Mouse (Mus musculus) intestine, postnatal 0 days (tissue): Measurements from ENCODE around the gene Disp3. TPM values are rescaled to one million over a fixed set of nuclear protein-coding genes. Genes with fewer than 3 reads are reported as not detected.

Source experiments
- ATAC-seq: fragments of 200-750 bp; cut with Nextera tagmentation; 2 replicates; pipeline ENCODE4 v1.8.0; 2017; ENCODE audit warnings: mild to moderate bottlenecking, moderate TSS enrichment, moderate library complexity
- H3K27ac ChIP-seq: fragments of 300-500 bp; sonication (generic); 2 replicates; pipeline ENCODE4 v1.5.1; 2014; ENCODE audit warnings: mild to moderate bottlenecking, low read depth, low read length, moderate library complexity
- H3K27me3 ChIP-seq: fragments of 300-500 bp; sonication (generic); replicated peaks from 2 replicates; pipeline ENCODE4 v1.6.1; 2014; ENCODE audit warnings: low read length, mixed read lengths; ENCODE audit not compliant: control insufficient read depth, insufficient read depth
- H3K36me3 ChIP-seq: fragments of 300-500 bp; sonication (generic); 2 replicates; pipeline ENCODE4 v1.6.1; 2014; ENCODE audit warnings: mild to moderate bottlenecking, moderate library complexity; ENCODE audit not compliant: control insufficient read depth, insufficient read depth
- H3K4me1 ChIP-seq: fragments of 300-500 bp; sonication (generic); replicated peaks from 2 replicates; pipeline ENCODE4 v1.6.1; 2014; ENCODE audit warnings: antibody characterized with exemption, low read length, mixed read lengths; ENCODE audit not compliant: control insufficient read depth, insufficient read depth
- H3K4me2 ChIP-seq: fragments of 300-500 bp; sonication (generic); replicated peaks from 2 replicates; pipeline ENCODE4 v1.6.1; 2014; ENCODE audit warnings: low read depth, mild to moderate bottlenecking, moderate library complexity
- H3K4me3 ChIP-seq: fragments of 300-500 bp; sonication (generic); 2 replicates; pipeline ENCODE4 v1.5.1; 2014; ENCODE audit warnings: low read depth, low read length
- H3K9ac ChIP-seq: fragments of 300-500 bp; sonication (generic); 2 replicates; pipeline ENCODE4 v1.6.1; 2014; ENCODE audit warnings: mild to moderate bottlenecking, low read depth, low read length
- H3K9me3 ChIP-seq: fragments of 300-500 bp; sonication (generic); 2 replicates; pipeline ENCODE4 v1.6.1; 2016; ENCODE audit warnings: mixed run types; ENCODE audit not compliant: control insufficient read depth
- CTCF ChIP-seq: sonication (generic); IDR thresholded peaks from 2 replicates; pipeline ENCODE4 v1.5.1; 2016; ENCODE audit warnings: low read depth, mild to moderate bottlenecking, control low read depth, antibody characterized with exemption, moderate library complexity
- WGBS: fragments of 180-500 bp; shearing (Covaris S2); extraction: QIAGEN DNeasy Blood & Tissue Kit; methylation state at CpG from one replicate; pipeline ENCODE4 v1.1.7; 2014; 5-methylcytosine and 5-hydroxymethylcytosine counted together
- polyA plus RNA-seq: library from polyadenylated mRNA; unstranded; fragments of >200 nt; fragmentation: Nextera tagmentation; extraction: Ambion mirVana; gene quantifications from 2 replicates; pipeline ENCODE4 v1.2.1, GENCODE M21; 2015

Disp3 gene
- polyA plus RNA-seq, 1 experiment from 2014 or later, result 0.04 TPM

GRCm38 (mm10) chr4:148286226-148287031 lies 1.3 kb downstream of the Disp3 start:
- H3K9me3 ChIP-seq, result no peaks in the 10 kb centered on the region
- no peaks in the 10 kb centered on the region for H3K4me1 ChIP-seq
- no peak overlapping the region for H3K9ac ChIP-seq
- no peak overlapping the region for H3K27ac ChIP-seq
- no peak for TF ChIP-seq CTCF
- H3K4me2 ChIP-seq, result no peak overlapping the region
- WGBS, result 19% methylated on average over 22 of the region's 22 CpGs
- ATAC-seq, result no peak
- no peak overlapping the region for H3K4me3 ChIP-seq
- H3K27me3 ChIP-seq, result peaks cover 25% of the 10 kb centered on the region
- H3K36me3 ChIP-seq, result no peaks in the 10 kb centered on the region

GRCm38 (mm10) chr4:148284219-148284618 lies 3.5 kb downstream of the Disp3 start:
- H3K9me3 ChIP-seq, result no peaks in the 10 kb centered on the region
- H3K4me3 ChIP-seq, result no peak overlapping the region
- H3K4me1 ChIP-seq, result no peaks in the 10 kb centered on the region
- no peak overlapping the region for H3K9ac ChIP-seq
- ATAC-seq, result no peak
- no peak overlapping the region for H3K27ac ChIP-seq
- 52% methylated on average over 13 of the region's 13 CpGs for WGBS
- peaks cover 25% of the 10 kb centered on the region for H3K27me3 ChIP-seq
- TF ChIP-seq CTCF, result no peak
- no peak overlapping the region for H3K4me2 ChIP-seq
- no peaks in the 10 kb centered on the region for H3K36me3 ChIP-seq

- no peaks in the 10 kb centered on the region for H3K9me3 ChIP-seq
- no peak overlapping the region for H3K4me3 ChIP-seq
- ATAC-seq, result no peak
- H3K9ac ChIP-seq, result no peak overlapping the region
- H3K4me1 ChIP-seq, result no peaks in the 10 kb centered on the region
- H3K27ac ChIP-seq, result no peak overlapping the region
- no peak overlapping the region for H3K4me2 ChIP-seq
- no peak for TF ChIP-seq CTCF
- 0 out of 2 replicates have a peak, but pooled peaks cover 2% of the 10 kb centered on the region for H3K27me3 ChIP-seq
- 23% methylated on average over 4 of the region's 4 CpGs for WGBS
- H3K36me3 ChIP-seq, result no peaks in the 10 kb centered on the region
These were observed 10.8 kb downstream of the Disp3 start for GRCm38 (mm10) chr4:148276816-148277491.

- 55% methylated on average over 3 of the region's 3 CpGs for WGBS
- no peak for TF ChIP-seq CTCF
- no peak for ATAC-seq
These were observed 13.1 kb downstream of the Disp3 start for GRCm38 (mm10) chr4:148274671-148275070.

GRCm38 (mm10) chr4:148273229-148273628 lies 14.5 kb downstream of the Disp3 start:
- no peak for TF ChIP-seq CTCF
- 0 out of 2 replicates have a peak, but pooled peaks cover 8% of the 10 kb centered on the region for H3K27me3 ChIP-seq
- 20% methylated on average over 2 of the region's 2 CpGs for WGBS
- H3K4me2 ChIP-seq, result no peak overlapping the region
- H3K36me3 ChIP-seq, result no peaks in the 10 kb centered on the region
- no peak overlapping the region for H3K4me3 ChIP-seq
- H3K9ac ChIP-seq, result no peak overlapping the region
- no peak overlapping the region for H3K27ac ChIP-seq
- no peaks in the 10 kb centered on the region for H3K4me1 ChIP-seq
- H3K9me3 ChIP-seq, result no peaks in the 10 kb centered on the region
- ATAC-seq, result no peak

More at GRCm38 (mm10) chr4:148274671-148275070, 13.1 kb downstream of the Disp3 start:
- H3K9ac ChIP-seq, result no peak overlapping the region
- H3K36me3 ChIP-seq, result no peaks in the 10 kb centered on the region
- H3K4me2 ChIP-seq, result no peak overlapping the region
- no peak overlapping the region for H3K27ac ChIP-seq
- H3K27me3 ChIP-seq, result 0 out of 2 replicates have a peak, but pooled peaks cover 8% of the 10 kb centered on the region
- no peaks in the 10 kb centered on the region for H3K4me1 ChIP-seq
- H3K4me3 ChIP-seq, result no peak overlapping the region
- no peaks in the 10 kb centered on the region for H3K9me3 ChIP-seq

GRCm38 (mm10) chr4:148271656-148272055 lies 16.1 kb downstream of the Disp3 start:
- H3K27me3 ChIP-seq, result 0 out of 2 replicates have a peak, but pooled peaks cover 8% of the 10 kb centered on the region
- H3K9ac ChIP-seq, result no peak overlapping the region
- WGBS, result 4% methylated on average over 39 of the region's 39 CpGs
- H3K27ac ChIP-seq, result no peak overlapping the region
- no peak overlapping the region for H3K4me3 ChIP-seq
- H3K4me1 ChIP-seq, result no peaks in the 10 kb centered on the region
- no peak for ATAC-seq
- H3K36me3 ChIP-seq, result no peaks in the 10 kb centered on the region
- H3K9me3 ChIP-seq, result no peaks in the 10 kb centered on the region
- no peak overlapping the region for H3K4me2 ChIP-seq
- no peak for TF ChIP-seq CTCF
